Mouse (Mus musculus) left cerebral cortex, postnatal 4 days (tissue): Measurements from ENCODE around the gene Bbx. TPM values are rescaled to one million over a fixed set of nuclear protein-coding genes. Genes with fewer than 3 reads are reported as not detected.

ENCODE experiments used
- DNase-seq: peaks from one replicate; pipeline ENCODE4 v3.0.0-alpha.2; 2022
- intact Hi-C: fragments of 180-260 bp; cut with DNase I; formaldehyde crosslinking; loops from one replicate; pipeline ENCODE4 v1.15.1; 2025
- total RNA-seq, 2 experiments: library from RNA; stranded (reverse); gene quantifications; 2 replicates each; pipeline ENCODE4 v1.2.3; 2021

The Bbx gene
- 10 to 100 TPM in 1 of 2 experiments, 1 to 10 TPM in 1; 9.1 to 10.3 TPM for total RNA-seq

DNA sequence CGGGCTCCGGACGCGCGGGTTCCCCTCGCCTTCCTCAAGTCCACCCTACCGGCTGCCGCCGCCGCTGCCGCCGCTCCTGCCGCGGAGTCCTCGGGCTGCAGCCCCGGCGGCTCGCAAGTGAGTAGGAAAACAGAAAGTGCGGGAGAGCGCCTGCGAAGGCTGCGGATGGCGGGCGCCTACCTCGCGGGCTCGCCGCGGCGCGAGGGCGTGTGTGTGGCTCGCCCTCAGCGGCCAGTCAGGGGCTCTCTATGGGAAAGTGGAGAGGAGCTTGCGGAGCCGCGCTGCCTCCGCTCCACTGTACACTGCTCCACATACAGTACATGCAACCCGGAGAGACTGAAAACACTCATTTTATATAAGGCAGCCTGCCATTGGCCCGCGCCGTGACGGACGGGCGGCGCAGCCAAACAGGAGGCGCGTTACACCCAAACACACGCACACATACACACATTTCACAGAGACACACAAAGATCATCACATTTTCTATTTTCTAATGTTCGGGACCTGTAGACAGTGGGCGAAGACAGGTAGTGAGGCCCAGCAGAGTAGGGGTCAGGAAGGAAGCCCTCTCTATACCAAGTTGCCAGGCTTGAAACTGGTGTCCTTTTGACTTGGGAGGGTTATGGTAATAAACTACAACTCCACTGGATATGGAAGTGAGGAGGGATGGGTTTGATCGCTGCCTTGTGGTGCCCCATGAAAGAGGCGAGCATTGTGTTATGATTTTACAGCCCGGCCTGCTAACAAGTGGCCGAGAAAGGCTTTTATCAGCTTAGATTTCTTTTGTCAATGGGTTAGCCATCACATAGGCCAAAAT lies at the start of gene Bbx:
Gene Bbx, minus strand, starts transcription at position 329 of the 817 bp plus-strand sequence.
- peak; percentile 92 for DNase-seq
- intact Hi-C loops = loop anchor here (5.0 kb wide), 2 partner anchors 95 to 300 kb away; no protein-coding TSS in a partner anchor

DNA sequence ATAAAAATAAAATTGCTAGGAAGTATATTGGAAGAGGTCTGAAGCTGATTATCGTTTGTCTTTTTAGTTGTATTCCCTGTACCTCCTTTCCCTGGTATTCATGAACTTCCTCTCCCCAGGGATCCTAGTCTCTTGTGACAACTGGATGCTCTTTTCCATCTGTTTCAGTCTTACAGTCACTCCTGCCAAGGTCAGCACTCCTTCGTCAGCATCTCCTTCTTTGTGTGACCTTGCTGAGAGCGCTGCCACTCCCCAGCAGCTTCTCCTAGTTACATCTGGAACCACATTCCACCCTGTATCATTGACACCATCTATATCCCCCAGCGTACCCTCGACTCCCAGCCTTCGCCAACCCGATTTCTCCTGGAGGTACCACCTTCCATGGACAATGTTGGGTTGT lies 49.7 kb upstream of the Bbx start:
- no peak for DNase-seq
- intact Hi-C loops = no loop called here

DNA sequence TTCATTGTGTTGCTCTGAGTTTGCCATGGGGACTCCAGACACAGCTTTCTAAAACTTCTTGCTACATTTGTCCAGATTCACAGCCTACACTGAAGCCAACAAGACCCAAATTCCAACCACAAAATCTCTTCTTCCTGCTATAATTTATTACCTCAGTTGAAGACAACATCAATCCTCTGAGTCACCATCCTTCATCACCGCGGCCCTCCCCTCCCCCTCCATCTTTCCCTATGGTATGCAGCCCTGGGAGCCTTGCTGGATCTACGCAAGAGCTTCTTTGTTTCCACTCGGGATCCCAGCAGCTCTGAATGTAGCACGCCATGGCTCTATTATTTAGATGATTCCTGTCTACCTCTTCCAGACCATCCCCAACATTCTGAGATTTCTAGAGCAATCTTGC lies 49.2 kb upstream of the Bbx start:
- intact Hi-C loops = no loop called here
- no peak for DNase-seq

DNA sequence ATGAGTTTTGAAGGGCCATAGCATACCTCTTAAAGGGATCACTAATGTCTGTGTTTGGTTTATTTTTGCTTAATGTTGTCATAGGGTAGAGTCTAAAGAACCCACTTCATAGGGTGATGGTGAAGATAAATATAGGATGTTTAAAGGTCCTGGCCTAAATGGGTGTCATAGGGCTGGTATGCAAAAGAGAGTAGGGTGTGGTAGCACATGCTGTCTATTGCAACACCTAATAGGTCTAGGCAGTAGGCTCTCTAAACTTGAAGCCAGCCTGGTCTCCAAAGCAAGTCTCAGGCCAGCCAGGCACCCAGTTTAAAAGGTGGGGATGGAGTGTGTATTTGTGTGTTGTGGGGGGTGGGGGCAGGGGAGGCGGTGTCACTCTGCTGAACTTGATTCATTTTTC lies 46.5 kb upstream of the Bbx start:
- intact Hi-C loops = no loop called here

DNA sequence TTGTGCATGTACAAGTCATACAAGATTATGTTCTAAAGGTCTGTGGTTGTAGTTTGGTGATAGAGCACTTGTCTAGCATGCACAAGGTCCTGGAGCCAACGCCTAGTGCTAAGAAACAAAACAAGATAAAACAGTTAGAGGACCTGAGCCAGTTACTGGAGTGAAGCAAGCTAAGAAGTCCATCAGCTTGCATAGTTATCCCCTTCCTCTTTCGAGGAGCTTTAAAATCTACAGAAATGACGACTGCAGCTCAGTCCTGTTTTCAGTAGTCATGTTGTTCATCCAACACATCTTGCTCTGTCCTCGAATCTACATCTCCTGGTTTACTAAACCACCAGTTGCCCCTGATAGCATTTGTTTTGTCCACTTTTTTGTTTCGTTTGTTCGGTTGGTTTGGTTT lies 45.4 kb upstream of the Bbx start:
- intact Hi-C loops = no loop called here

More for the DNA sequence above, 46.5 kb upstream of the Bbx start:
- no peak for DNase-seq

DNA sequence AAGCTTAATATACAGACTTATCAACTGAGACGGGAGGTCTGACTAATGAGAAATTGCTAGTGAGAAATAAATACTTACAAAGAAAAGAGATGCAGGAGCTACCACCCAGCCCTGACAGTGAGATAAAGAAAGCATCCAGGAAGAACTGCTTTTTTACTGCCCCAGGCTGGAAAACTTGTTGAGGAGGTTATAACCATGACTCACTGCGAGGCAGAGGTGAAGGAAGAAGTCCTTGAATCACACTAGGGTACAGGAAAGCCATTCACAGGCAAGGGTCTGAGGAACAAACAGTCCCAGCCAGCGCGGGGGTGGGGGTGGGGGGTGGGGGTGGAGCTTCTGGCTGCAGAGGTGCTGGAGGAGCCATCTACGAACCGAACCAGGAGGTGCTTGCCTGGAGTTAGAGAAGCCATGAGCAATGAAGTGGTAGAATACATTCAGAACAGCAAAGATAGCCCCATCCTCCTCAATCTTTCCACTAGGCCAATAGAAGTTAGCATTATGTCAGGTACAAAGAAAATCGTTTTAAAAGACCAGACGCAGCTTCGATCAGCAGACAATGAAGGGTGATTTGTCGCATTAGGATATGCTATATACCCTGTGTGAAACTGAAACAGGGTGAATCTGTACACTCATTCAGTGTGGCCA lies 30.2 kb upstream of the Bbx start:
- intact Hi-C loops = no loop called here
- no peak for DNase-seq

More for the DNA sequence above, 45.4 kb upstream of the Bbx start:
- DNase-seq = no peak

DNA sequence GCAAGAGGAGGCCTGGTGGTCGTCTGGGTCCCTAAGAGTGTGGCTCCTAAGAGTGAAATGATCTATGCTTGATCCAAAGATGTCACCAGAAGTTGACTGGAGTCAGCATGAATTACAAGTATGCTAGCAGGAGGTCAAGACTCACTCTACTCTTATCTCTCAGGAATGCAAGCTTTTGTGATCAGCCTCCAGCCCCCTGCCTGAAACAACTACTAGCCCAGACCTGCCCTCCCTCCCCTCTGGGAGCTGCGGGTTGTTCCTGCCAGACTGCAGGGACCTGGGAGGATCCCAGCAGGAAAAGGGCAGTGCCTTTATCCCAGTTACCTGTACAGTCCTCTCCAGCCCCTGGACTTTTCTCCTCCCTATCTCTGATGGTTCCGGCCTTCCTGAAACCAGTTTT lies 27.0 kb upstream of the Bbx start:
- DNase-seq = no peak
- intact Hi-C loops = no loop called here

DNA sequence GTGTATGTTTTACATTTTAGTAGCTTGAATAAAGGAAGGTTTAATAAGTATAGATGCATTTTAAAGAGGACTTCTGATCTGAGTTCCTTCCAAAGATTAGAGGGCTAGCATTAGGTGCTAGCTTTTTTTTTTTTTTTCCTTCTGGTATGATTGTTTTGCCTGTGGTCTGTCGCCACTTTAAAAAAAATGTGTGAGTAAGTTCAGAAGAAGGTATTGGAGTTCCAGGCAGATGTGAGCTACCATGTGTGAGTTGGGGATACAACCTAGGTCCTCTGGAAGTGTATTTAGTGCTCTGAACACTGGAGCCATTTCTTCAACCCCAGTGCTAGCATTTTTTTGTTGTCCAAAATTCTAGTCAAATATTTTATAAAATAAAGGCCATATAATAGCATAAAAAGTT lies 23.9 kb upstream of the Bbx start:
- intact Hi-C loops = no loop called here
- no peak for DNase-seq

DNA sequence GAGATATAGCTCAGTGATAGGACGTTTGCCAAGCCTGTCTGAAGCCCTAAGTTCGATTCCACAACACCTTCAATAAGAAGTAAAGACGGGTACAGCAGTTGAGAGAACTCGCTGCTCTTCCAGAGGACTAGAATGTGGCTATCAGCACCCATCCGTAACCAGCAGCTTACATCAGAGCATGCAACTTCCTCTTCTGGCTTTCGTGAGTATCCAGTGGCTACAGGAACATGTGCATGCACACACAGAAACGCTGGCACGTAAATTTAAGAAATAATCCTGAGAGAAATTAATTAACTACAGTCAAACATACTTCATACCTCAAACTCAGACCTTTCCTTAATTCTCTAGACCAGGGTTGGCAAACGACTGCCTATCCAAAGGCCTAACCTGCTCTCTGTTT lies 16.9 kb upstream of the Bbx start:
- no peak for DNase-seq
- intact Hi-C loops = no loop called here

DNA sequence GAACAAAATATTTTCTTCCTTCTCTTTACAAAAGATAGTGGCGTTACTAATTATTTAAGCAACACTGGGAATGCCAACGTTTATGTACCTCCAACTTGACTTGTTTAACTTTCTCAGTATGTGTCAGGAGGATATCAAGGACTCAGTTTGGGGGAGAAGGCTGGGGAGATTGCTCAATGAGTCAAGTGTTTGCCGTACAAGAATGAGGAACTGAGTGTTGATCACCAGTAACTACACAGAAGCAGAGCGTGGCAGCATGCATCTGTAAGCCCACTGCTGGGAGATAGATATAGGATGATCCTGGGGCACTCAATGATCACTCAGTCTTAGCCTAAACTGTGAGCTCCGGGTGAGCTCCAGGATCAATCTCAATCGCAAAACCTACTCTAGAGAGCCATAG lies 12.8 kb upstream of the Bbx start:
- DNase-seq = no peak
- intact Hi-C loops = no loop called here

DNA sequence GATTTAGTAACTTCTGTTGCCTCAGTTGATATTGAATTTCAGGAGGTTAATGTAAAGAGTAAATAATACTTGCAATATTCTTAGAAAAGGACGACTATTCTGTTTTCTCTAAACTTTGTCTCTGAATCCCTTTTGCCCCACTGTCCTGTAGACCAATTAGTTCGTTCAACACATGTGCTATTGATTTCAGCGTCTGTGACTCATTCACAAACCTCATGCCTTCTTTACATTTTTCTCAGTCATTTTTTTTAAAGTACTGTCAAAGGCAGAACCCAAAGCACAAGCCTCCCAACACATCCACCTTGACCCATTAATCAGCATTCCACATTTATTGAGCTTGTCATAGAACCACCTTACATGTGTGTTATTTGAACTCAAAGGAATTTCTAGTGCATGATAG lies 6.6 kb upstream of the Bbx start:
- DNase-seq = no peak
- intact Hi-C loops = no loop called here

DNA sequence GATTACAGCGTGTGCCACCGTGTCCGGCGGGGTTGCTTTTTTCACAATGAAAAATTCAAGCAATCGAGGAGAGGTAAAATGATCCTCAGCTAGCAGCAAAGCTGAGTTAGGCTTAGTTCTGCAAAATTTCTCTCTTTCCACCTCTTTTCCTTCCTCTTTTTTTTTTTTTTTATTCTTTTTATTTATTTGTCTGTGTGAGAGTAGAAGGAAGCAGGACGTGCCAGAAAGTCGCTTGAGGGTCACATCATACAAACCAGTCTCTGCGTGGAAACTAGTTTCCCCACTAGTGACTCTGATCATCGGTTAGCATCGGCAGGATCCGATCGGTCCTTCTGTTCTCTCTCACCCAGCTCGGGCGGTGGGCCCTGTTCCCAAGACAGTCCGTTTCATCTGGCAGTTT lies 5.6 kb upstream of the Bbx start:
- intact Hi-C loops = no loop called here
- no peak for DNase-seq

DNA sequence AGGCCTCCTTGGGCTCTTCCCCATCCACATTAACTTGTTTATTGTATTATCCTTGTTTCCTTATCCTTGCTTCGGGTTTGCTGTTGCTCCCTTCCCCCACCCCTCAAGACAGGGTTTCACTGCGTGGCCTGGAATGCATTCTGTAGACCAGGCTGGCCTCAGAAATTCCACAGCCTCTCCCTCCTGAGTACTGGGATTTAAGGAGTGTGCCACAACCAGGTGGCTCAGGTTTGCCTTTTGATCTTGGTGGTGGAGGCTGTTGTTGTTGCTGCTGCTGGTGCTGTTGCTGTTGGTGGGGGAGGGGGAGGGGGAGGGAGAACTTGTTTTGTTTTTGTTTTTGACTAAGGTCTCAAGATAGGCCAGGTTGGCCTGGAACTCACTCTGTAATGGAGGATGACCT lies 5.1 kb upstream of the Bbx start:
- intact Hi-C loops = no loop called here
- no peak for DNase-seq

DNA sequence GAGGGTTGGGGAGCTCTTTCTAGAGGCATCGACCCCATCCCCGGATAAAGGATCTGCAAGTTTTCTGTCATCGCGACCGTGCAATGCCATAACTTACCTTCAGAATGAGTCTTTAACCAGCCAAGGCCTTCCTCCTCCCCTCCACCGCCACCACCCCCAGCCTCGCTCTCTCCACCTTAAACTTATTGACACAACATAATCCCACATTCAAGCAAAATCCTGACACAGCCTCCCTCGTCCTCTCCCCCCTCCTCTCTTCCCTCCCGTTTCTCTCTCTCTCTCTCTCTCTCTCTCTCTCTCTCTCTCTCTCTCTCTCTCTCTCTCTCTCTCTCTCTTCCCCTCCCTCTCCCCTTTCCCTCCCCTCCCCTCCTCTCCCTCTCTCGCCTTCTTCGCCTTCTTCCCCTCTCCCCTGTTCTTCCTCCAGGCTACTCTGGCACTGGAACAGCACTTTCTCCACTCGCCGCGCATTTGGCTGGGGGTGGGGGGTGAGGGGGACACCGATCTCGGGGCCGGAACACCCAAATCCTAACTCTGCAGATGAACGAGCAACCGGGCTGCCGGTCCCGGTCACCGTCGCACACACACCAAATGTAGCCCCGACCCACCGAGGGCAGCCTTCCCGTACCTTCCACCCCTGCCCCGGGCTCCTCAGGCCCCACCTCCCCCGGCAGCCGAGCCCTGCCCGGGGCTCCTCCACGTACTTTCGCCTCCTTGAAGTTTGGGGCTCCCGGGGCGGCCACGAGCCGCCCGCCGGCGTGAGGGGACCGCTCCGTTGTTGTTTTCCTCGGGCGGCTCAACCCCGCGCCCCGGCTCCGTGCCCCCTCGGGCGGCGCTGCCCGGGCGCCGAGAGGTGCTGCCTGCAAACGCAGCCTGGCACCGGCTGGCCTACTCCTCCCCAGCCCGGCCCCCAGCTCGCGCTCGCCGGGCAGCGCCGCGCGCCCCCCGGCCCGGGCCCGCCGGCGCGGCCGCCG lies 894 bp downstream of the Bbx start:
- peak; percentile 53 for DNase-seq
- intact Hi-C loops = loop anchor here (5.0 kb wide), 2 partner anchors 96 to 301 kb away; no protein-coding TSS in a partner anchor

DNA sequence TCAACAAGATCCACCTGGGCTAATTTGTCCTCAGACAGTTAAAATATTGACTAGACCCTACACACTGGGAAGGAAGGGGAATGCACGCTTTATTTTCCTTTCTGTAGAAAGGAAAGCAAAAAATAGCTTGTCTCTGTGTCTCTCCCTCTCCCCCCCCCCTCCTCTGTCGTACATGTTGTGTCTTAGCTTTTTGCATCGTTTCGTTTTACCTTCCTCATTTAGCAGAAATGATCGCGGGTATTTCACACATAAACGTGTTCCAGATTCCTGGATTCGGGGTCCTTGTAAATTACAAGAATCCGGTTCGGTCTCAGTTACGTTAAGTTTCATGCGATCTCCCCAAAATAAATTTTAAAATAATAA lies 1.7 kb downstream of the Bbx start:
- intact Hi-C loops = loop anchor here (5.0 kb wide), 2 partner anchors 97 to 302 kb away; no protein-coding TSS in a partner anchor
- DNase-seq = peak; percentile 3

DNA sequence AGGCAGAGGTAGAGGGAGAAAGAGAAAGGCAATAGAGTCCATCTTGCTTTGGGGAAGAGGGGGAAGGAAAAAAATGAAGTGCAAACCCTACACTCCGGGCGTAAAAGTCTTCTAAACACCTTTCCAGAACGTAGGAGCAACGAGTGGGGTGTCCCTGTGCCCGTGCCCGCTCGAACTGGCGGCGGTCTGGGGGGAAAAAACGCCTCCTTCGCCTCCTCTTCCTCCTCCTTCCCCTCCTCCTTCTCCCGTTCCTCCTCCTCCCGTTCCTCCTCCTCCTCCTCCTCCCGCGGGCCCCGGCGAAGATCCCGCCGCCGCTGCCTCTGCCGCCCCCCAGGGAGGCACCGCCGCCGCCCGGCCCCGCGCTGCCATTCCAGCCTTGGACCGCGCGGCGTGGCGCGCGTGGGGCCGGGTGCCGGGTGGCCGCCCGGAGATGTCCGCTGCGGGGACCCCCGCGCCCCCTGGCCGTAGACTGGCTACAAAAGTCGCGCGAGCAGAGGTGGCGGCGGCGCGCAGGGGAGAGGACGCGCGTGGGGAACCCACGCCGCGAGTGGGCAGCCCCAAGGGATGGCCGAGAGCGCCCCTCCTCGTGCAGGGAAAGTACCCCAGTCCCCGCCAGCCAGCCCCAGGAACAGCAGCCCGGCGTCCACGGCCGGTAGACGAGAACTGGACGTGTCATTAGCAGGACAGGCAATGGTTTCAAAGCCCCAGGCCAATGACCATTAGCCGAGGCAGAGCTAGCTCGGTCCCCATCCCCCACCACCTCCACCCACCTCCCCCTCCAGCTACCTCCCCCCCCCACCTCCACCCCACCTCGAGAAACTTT lies 2.3 kb downstream of the Bbx start:
- intact Hi-C loops = loop anchor here (5.0 kb wide), 2 partner anchors 97 to 302 kb away; no protein-coding TSS in a partner anchor
- peak; percentile 50 for DNase-seq

DNA sequence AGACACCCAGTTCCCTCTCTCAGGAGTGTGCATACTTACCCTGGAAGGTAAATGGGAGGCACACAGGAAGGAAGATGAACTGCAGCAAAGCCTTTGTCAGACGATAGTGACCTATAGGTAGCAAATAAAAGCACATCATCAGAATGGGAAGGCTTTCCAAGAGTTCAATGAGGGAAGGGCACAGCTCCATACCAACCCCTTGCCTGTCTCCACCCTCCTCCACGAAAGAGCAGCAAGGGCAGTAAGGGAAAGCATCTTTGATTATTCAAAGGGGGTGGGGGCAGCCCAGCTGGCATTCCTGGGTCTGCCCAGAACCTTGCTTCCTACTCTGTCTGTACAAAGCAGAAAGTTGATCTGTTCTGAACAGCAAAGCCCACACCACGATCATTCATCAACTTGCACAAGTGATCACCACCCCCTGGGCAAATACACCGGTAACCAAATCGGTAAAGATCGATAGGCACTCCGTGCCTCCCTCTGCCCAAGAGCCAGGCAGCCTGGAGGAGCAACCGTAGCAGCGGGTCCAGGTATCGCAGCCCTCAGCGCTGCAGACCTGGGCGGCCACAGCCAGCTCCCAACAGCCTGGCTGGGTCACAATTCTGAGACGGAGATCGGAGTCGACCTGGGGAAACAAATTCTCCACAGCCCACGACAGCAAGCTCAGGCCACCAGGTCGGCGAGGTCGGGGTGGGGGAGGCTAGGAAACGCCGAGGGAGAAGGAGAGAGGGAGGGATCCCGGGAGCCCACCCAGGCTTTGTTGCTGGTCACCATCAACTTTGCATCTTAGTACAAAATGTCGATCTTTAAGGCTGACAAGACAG lies 3.1 kb downstream of the Bbx start:
- intact Hi-C loops = no loop called here
- peak; percentile 7 for DNase-seq

DNA sequence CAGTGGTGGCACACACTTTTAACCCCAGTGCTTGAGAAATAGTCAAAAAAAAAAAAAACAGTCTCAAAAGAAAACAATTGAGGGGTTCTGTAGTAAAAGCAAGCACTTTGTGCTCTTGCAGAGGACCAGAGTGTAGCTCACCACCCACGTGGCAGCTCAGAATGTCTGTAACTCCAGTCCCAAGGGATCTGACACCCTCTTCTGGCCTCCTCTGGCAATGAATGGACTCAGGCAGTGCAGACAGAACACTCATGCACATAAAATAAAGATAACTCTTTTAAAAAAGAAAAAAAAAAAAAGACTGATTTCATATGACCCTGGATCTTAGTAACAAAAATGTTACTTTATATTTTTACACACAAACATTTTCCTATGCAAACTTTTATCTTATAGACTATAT lies 12.1 kb downstream of the Bbx start:
- intact Hi-C loops = no loop called here
- peak; percentile 3 for DNase-seq

DNA sequence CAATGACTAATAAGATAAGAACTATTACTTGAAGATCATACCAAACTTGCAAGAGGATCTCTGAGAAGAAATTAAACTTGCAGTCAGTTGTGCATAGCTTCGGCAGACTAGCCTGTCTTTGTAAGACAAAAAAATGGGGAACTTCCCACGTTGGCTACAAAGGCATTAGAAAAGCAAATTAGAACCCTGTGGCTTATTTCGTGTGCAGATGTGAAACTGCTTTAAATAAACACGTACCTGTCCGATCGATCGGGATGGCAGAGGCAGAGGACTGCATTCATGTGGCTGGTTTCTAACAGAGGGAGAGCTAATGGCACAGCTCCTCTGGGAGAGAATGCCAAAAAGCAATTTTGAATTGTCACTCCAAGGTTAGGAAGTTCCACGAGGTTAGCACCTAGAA lies 16.8 kb downstream of the Bbx start:
- intact Hi-C loops = no loop called here

More for the DNA sequence above, 16.8 kb downstream of the Bbx start:
- no peak for DNase-seq
